Mouse (Mus musculus) heart, embryonic 12.5 days (tissue): ENCODE measurements around the gene Upf2. TPM values are rescaled to one million over a fixed set of nuclear protein-coding genes. Genes with fewer than 3 reads are reported as not detected.

Source experiments
- ATAC-seq: fragments of 200-750 bp; cut with Nextera tagmentation; 2 replicates; pipeline ENCODE4 v1.8.0; 2017; ENCODE audit warnings: moderate TSS enrichment, moderate library complexity; ENCODE audit not compliant: insufficient number of reproducible peaks, low FRiP score
- H3K27ac ChIP-seq: fragments of 300-500 bp; sonication (generic); 2 replicates; pipeline ENCODE4 v1.5.1; 2016; ENCODE audit warnings: mild to moderate bottlenecking, moderate library complexity; ENCODE audit not compliant: poor library complexity, severe bottlenecking
- H3K27me3 ChIP-seq: fragments of 300-500 bp; sonication (generic); replicated peaks from 2 replicates; pipeline ENCODE4 v1.6.1; 2016; ENCODE audit warnings: mild to moderate bottlenecking, moderate library complexity
- H3K36me3 ChIP-seq: fragments of 300-500 bp; sonication (generic); 2 replicates; pipeline ENCODE4 v1.6.1; 2016; ENCODE audit warnings: mild to moderate bottlenecking, moderate library complexity
- H3K4me1 ChIP-seq: fragments of 300-500 bp; sonication (generic); replicated peaks from 2 replicates; pipeline ENCODE4 v1.6.1; 2016; ENCODE audit warnings: mild to moderate bottlenecking
- H3K4me2 ChIP-seq: fragments of 300-500 bp; sonication (generic); 2 replicates; pipeline ENCODE4 v1.6.1; 2016; ENCODE audit warnings: mild to moderate bottlenecking, moderate library complexity
- H3K4me3 ChIP-seq: fragments of 300-500 bp; sonication (generic); 2 replicates; pipeline ENCODE4 v1.5.1; 2016; ENCODE audit warnings: mild to moderate bottlenecking
- H3K9ac ChIP-seq: fragments of 300-500 bp; sonication (generic); 2 replicates; pipeline ENCODE4 v1.6.1; 2016; ENCODE audit warnings: mild to moderate bottlenecking, moderate library complexity
- H3K9me3 ChIP-seq: fragments of 300-500 bp; sonication (generic); replicated peaks from 2 replicates; pipeline ENCODE4 v1.6.1; 2016; ENCODE audit warnings: mild to moderate bottlenecking, moderate library complexity
- WGBS: fragments of 180-500 bp; shearing (Covaris S2); methylation state at CpG from one replicate; pipeline ENCODE4 v1.1.7; 2016; 5-methylcytosine and 5-hydroxymethylcytosine counted together
- polyA plus RNA-seq: library from polyadenylated mRNA; unstranded; fragments of >200 nt; fragmentation: Nextera tagmentation; extraction: Ambion mirVana; gene quantifications from 2 replicates; pipeline ENCODE4 v1.2.1, GENCODE M21; 2016

The Upf2 gene
- polyA plus RNA-seq, 1 experiment from 2014 or later: 7.3 TPM

- Histone ChIP-seq H3K4me3 (no peak overlapping the region), H3K9me3 (peaks cover 5% of the 10 kb centered on the region), H3K36me3 (no peaks in the 10 kb centered on the region), H3K4me1 (peaks cover 32% of the 10 kb centered on the region), H3K9ac (no peak overlapping the region), H3K27ac (no peak overlapping the region), H3K4me2 (no peak overlapping the region), H3K27me3 (no peaks in the 10 kb centered on the region)
- no peak for ATAC-seq
- 21% methylated on average over 11 of the region's 11 CpGs for WGBS
Observed at GRCm38 (mm10) chr2:6071598-6072440, 120.5 kb downstream of the Upf2 start.

DNA sequence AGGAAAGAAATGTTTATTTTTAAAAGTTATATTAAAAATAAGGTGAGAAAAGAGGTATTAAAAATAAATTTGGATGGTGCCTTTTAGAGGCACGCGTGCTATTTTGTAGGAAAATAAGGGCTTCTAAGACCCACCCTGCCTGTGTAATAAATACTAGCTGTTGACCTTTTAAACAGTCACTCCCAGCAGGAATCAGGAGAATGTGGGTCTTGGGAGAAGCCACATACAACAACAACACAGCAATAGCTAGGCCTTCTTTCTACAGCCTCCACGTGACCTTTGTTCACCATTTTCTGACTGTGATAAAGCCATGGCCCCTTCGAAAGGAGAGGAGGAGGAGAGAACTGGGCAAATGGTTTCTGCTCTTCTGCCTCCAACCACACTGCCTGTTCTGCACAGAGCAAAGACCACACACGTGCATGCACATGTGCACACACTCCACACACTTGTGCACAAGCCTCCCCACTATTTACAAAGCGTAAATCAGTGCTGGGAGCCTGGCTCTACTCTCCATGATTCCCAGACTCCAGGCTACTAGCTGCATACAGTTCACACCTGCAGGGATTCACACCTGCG lies 121.5 kb downstream of the Upf2 start:
- no peak overlapping the region for H3K4me3 ChIP-seq
- WGBS: 71% methylated on average over 7 of the region's 7 CpGs
- H3K4me2 ChIP-seq: no peak overlapping the region
- ATAC-seq: no peak
- H3K36me3 ChIP-seq: no peaks in the 10 kb centered on the region
- H3K4me1 ChIP-seq: peaks cover 37% of the 10 kb centered on the region
- H3K27me3 ChIP-seq: no peaks in the 10 kb centered on the region
- H3K27ac ChIP-seq: no peak overlapping the region
- no peak overlapping the region for H3K9ac ChIP-seq
- no peaks in the 10 kb centered on the region for H3K9me3 ChIP-seq

DNA sequence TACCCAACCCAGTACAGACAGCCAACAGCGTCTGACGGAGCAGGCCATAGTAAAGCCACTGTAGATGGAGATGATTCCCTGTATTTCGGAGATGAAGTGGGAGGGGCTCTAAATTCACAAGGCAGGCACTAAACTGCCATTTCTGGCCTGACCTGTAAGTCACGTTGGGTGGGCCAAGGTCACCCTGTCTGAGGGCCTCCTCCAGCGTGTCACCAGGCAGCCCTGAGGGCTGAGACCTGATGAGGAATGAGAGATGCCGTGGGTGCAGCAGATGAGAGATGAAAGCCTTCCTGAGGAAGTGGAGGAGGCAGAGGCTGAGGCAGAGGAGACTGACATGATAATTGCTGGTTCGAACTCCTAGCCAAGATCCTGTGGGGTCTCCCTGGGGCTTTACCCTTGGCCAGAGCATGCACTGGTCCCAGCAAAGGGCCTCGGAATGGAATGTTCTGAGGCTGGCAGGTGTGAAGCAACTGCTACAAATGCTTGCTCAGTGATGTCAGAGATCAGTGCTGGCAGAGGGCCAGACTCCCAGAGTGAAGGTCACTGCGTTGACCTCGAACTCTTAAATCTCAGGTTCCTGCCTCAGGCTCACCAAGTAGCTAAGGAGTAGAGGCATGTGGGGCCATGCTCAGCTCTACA lies 123.7 kb downstream of the Upf2 start:
- H3K27ac ChIP-seq: peak overlapping the region; percentile 73
- peak; percentile 40 for ATAC-seq
- 41% methylated on average over 10 of the region's 10 CpGs for WGBS

GRCm38 (mm10) chr2:6075530-6075896 lies 124.2 kb downstream of the Upf2 start:
- Histone ChIP-seq H3K4me3 (no peak overlapping the region), H3K36me3 (no peaks in the 10 kb centered on the region), H3K9ac (no peak overlapping the region), H3K4me2 (no peak overlapping the region), H3K9me3 (no peaks in the 10 kb centered on the region), H3K4me1 (peaks cover 38% of the 10 kb centered on the region), H3K27ac (peak overlapping the region; percentile 73), H3K27me3 (no peaks in the 10 kb centered on the region; the same call in 1 of the 2 replicates)
- 25% methylated on average over 1 of the region's 1 CpGs for WGBS
- ATAC-seq: no peak

More for the DNA sequence above, 123.7 kb downstream of the Upf2 start:
- Histone ChIP-seq H3K4me2 (no peak overlapping the region), H3K9me3 (no peaks in the 10 kb centered on the region), H3K9ac (no peak overlapping the region), H3K27me3 (no peaks in the 10 kb centered on the region; the same call in 1 of the 2 replicates), H3K4me3 (no peak overlapping the region), H3K36me3 (no peaks in the 10 kb centered on the region), H3K4me1 (peaks cover 38% of the 10 kb centered on the region)

GRCm38 (mm10) chr2:6080037-6080436 lies 128.8 kb downstream of the Upf2 start:
- ATAC-seq: no peak

GRCm38 (mm10) chr2:6081108-6081507 lies 129.8 kb downstream of the Upf2 start:
- ATAC-seq: no peak
- no peaks in the 10 kb centered on the region for H3K36me3 ChIP-seq
- H3K4me1 ChIP-seq: peaks cover 10% of the 10 kb centered on the region
- peaks cover 3% of the 10 kb centered on the region; the same call in 1 of the 2 replicates for H3K27me3 ChIP-seq
- no peak overlapping the region for H3K4me3 ChIP-seq
- no peak overlapping the region for H3K4me2 ChIP-seq
- no peak overlapping the region for H3K27ac ChIP-seq
- no peak overlapping the region for H3K9ac ChIP-seq
- no peaks in the 10 kb centered on the region for H3K9me3 ChIP-seq
- 62% methylated on average over 8 of the region's 8 CpGs for WGBS

More at GRCm38 (mm10) chr2:6080037-6080436, 128.8 kb downstream of the Upf2 start:
- Histone ChIP-seq H3K4me2 (no peak overlapping the region), H3K27me3 (peaks cover 3% of the 10 kb centered on the region; the same call in 1 of the 2 replicates), H3K4me1 (peaks cover 12% of the 10 kb centered on the region), H3K27ac (no peak overlapping the region), H3K4me3 (no peak overlapping the region), H3K9me3 (no peaks in the 10 kb centered on the region), H3K36me3 (no peaks in the 10 kb centered on the region), H3K9ac (no peak overlapping the region)
- WGBS: 79% methylated on average over 1 of the region's 1 CpGs

DNA sequence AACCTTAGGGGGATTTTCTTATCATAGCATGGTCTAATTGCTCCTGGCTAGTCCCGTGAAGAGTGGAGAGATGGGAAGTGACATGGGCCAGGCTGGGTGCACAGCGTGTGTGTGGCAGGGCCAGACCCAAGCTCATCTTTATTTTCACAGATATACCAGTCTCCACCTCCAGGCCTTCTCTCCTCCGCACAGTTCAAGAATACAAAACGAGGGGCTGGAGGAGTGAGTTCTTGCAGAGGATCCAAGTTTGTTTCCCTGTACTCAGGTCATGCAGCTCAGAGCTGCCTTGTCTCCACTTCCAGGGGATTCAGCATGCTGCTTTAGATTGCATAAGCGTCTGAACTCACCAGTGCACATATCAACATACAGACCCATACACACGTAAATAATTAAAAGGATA lies 131.3 kb downstream of the Upf2 start:
- no peak overlapping the region for H3K4me3 ChIP-seq
- H3K36me3 ChIP-seq: no peaks in the 10 kb centered on the region
- no peaks in the 10 kb centered on the region for H3K9me3 ChIP-seq
- H3K4me2 ChIP-seq: no peak overlapping the region
- no peak overlapping the region for H3K9ac ChIP-seq
- peaks cover 3% of the 10 kb centered on the region; the same call in 1 of the 2 replicates for H3K27me3 ChIP-seq
- WGBS: 65% methylated on average over 6 of the region's 6 CpGs
- peaks cover 9% of the 10 kb centered on the region for H3K4me1 ChIP-seq
- ATAC-seq: no peak
- no peak overlapping the region for H3K27ac ChIP-seq

DNA sequence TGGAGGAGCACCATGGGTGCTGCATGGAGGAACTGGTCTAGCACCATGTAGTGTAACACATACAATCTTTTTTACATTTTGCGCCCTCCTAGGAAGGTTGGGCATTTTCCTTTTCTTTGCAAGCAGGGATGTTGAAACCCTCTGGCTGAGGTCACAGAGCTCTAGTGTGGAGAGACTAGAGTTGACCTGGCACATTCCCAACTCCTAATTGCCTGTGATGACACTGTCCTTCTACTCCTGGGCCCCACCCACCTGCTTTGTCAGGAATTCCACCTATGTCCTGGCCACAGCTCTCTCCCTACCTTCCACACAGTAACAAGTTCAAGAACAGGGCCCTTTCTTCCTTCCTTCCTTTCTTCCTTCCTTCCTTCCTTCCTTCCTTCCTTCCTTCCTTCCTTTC lies 132.4 kb downstream of the Upf2 start:
- 70% methylated on average over 1 of the region's 1 CpGs for WGBS
- 0 out of 2 replicates have a peak, but pooled peaks cover 6% of the 10 kb centered on the region for H3K4me1 ChIP-seq
- H3K9ac ChIP-seq: no peak overlapping the region
- no peak overlapping the region for H3K4me2 ChIP-seq
- H3K27me3 ChIP-seq: peaks cover 3% of the 10 kb centered on the region; the same call in 1 of the 2 replicates
- no peaks in the 10 kb centered on the region for H3K36me3 ChIP-seq
- H3K4me3 ChIP-seq: no peak overlapping the region
- H3K9me3 ChIP-seq: no peaks in the 10 kb centered on the region
- no peak overlapping the region for H3K27ac ChIP-seq
- ATAC-seq: no peak

- no peak overlapping the region for H3K4me2 ChIP-seq
- H3K4me1 ChIP-seq: 0 out of 2 replicates have a peak, but pooled peaks cover 6% of the 10 kb centered on the region
- H3K9me3 ChIP-seq: no peaks in the 10 kb centered on the region
- H3K27me3 ChIP-seq: 0 out of 2 replicates have a peak, but pooled peaks cover 3% of the 10 kb centered on the region
- no peak overlapping the region for H3K27ac ChIP-seq
- no peak overlapping the region for H3K4me3 ChIP-seq
- ATAC-seq: no peak; the same call in 1 of the 2 replicates
- H3K36me3 ChIP-seq: no peaks in the 10 kb centered on the region
- H3K9ac ChIP-seq: no peak overlapping the region
- 64% methylated on average over 19 of the region's 19 CpGs for whole genome bisulfite sequencing
Observed at GRCm38 (mm10) chr2:6085622-6086530, 134.6 kb downstream of the Upf2 start.

GRCm38 (mm10) chr2:6087151-6087550 lies 135.9 kb downstream of the Upf2 start:
- H3K4me2 ChIP-seq: no peak overlapping the region
- no peaks in the 10 kb centered on the region for H3K27me3 ChIP-seq
- no peak for ATAC-seq
- no peaks in the 10 kb centered on the region for H3K9me3 ChIP-seq
- no peaks in the 10 kb centered on the region for H3K36me3 ChIP-seq
- no peak overlapping the region for H3K9ac ChIP-seq
- H3K4me1 ChIP-seq: 0 out of 2 replicates have a peak, but pooled peaks cover 6% of the 10 kb centered on the region
- H3K4me3 ChIP-seq: no peak overlapping the region
- no peak overlapping the region for H3K27ac ChIP-seq
- 89% methylated on average over 5 of the region's 5 CpGs for WGBS
